Mouse (Mus musculus) CH12.LX (cell line): Measurements from ENCODE around the gene Cacna2d1. TPM values are rescaled to one million over a fixed set of nuclear protein-coding genes. Genes with fewer than 3 reads are reported as not detected.

Experiments used
- DNase-seq: peaks from one replicate; pipeline ENCODE4 v3.0.0-alpha.2; 2013; ENCODE audit errors: extremely low read depth
- H3K27ac ChIP-seq: 2 replicates; pipeline ENCODE4 v1.5.1; 2012; ENCODE audit warnings: low read depth, mild to moderate bottlenecking, control low read depth, moderate library complexity; ENCODE audit not compliant: insufficient read depth
- H3K27me3 ChIP-seq: replicated peaks from 2 replicates; pipeline ENCODE3; 2012; ENCODE audit warnings: inconsistent platforms
- H3K36me3 ChIP-seq, 2 experiments: replicated peaks in 1 of 2; 2 replicates each; pipeline versions ENCODE3 to v1.6.1; 2012; ENCODE audit warnings: inconsistent platforms in 1 of 2, low read length in 1 of 2, mild to moderate bottlenecking in 1 of 2, mixed read lengths in 1 of 2, moderate library complexity in 1 of 2; ENCODE audit not compliant: control insufficient read depth in 1 of 2, insufficient read depth in 1 of 2
- H3K4me1 ChIP-seq, 2 experiments: 2 replicates each; pipeline ENCODE4 v1.6.1; 2012; ENCODE audit warnings: inconsistent platforms in 1 of 2, moderate library complexity in 1 of 2; ENCODE audit not compliant: insufficient read depth in 2 of 2, control insufficient read depth in 1 of 2
- H3K4me2 ChIP-seq: 2 replicates; pipeline ENCODE4 v1.6.1; 2012; ENCODE audit warnings: low read depth, mild to moderate bottlenecking, control low read depth; ENCODE audit not compliant: poor library complexity, insufficient read depth, severe bottlenecking
- H3K4me3 ChIP-seq, 3 experiments: fragments of 150-350 bp in 1 of 3; sonication (generic) in 1 of 3; replicated peaks in 1 of 3; 2 replicates each; pipeline versions ENCODE3 to v1.5.1; 2011 to 2012; ENCODE audit warnings: low read depth in 2 of 3, low read length in 2 of 3, mild to moderate bottlenecking in 2 of 3, moderate library complexity in 2 of 3, control low read depth in 1 of 3, improper control_type of control experiment in 1 of 3, inconsistent platforms in 1 of 3, mixed read lengths in 1 of 3; ENCODE audit not compliant: poor library complexity in 1 of 3
- H3K79me2 ChIP-seq: replicated peaks from 2 replicates; pipeline ENCODE4 v1.6.1; 2012; ENCODE audit warnings: mild to moderate bottlenecking, moderate library complexity; ENCODE audit not compliant: control insufficient read depth, poor library complexity, insufficient read depth, severe bottlenecking; ENCODE audit errors: extremely low read depth
- H3K9ac ChIP-seq: 2 replicates; pipeline ENCODE4 v1.6.1; 2012; ENCODE audit warnings: low read depth, mild to moderate bottlenecking, control low read depth, moderate library complexity; ENCODE audit not compliant: insufficient read depth
- H3K9me3 ChIP-seq: replicated peaks from 2 replicates; pipeline ENCODE3; 2012; ENCODE audit warnings: low read length, inconsistent platforms, mixed read lengths
- BHLHE40 ChIP-seq: IDR thresholded peaks from 2 replicates; pipeline ENCODE4 v1.6.1; 2011; ENCODE audit warnings: mild to moderate bottlenecking, low read depth, low read length, improper control_type of control experiment
- CHD1 ChIP-seq: IDR thresholded peaks from 2 replicates; pipeline ENCODE4 v1.6.1; 2012; ENCODE audit warnings: low read depth, low read length, improper control_type of control experiment, inconsistent platforms
- CTCF ChIP-seq, 2 experiments: IDR thresholded peaks in 1 of 2; conservative IDR thresholded peaks in 1 of 2; 2 replicates each; pipeline ENCODE4 v1.5.1; 2011 to 2012; ENCODE audit warnings: low read depth in 2 of 2, low read length in 2 of 2, improper control_type of control experiment in 1 of 2, inconsistent platforms in 1 of 2, mild to moderate bottlenecking in 1 of 2, moderate library complexity in 1 of 2
- ETS1 ChIP-seq: conservative IDR thresholded peaks from 2 replicates; pipeline ENCODE4 v1.6.1; 2012; ENCODE audit warnings: low read depth, mild to moderate bottlenecking, inconsistent platforms, low read length, improper control_type of control experiment, moderate library complexity
- GABPA ChIP-seq: IDR thresholded peaks from 2 replicates; pipeline ENCODE4 v1.6.1; 2012; ENCODE audit warnings: low read depth, low read length, improper control_type of control experiment, inconsistent platforms; ENCODE audit not compliant: insufficient replicate concordance
- JUN ChIP-seq: IDR thresholded peaks from 2 replicates; pipeline ENCODE4 v1.6.1; 2011; ENCODE audit warnings: low read depth, mild to moderate bottlenecking, low read length, improper control_type of control experiment, moderate library complexity; ENCODE audit not compliant: insufficient read depth
- JUND ChIP-seq: conservative IDR thresholded peaks from 2 replicates; pipeline ENCODE4 v1.6.1; 2011; ENCODE audit warnings: low read depth, low read length, improper control_type of control experiment
- KAT2A ChIP-seq: IDR thresholded peaks from 2 replicates; pipeline ENCODE4 v1.6.1; 2012; ENCODE audit warnings: low read length, improper control_type of control experiment, inconsistent platforms; ENCODE audit not compliant: insufficient replicate concordance
- MAFK ChIP-seq: IDR thresholded peaks from 2 replicates; pipeline ENCODE4 v1.6.1; 2011; ENCODE audit warnings: low read length, improper control_type of control experiment; ENCODE audit not compliant: insufficient replicate concordance
- MAX ChIP-seq: IDR thresholded peaks from 2 replicates; pipeline ENCODE4 v1.6.1; 2011; ENCODE audit warnings: low read length, improper control_type of control experiment
- MEF2A ChIP-seq: IDR thresholded peaks from 2 replicates; pipeline ENCODE4 v1.6.1; 2014; ENCODE audit warnings: low read depth, mild to moderate bottlenecking, inconsistent platforms, low read length, improper control_type of control experiment, borderline replicate concordance
- MYC ChIP-seq: IDR thresholded peaks from 2 replicates; pipeline ENCODE4 v1.6.1; 2011; ENCODE audit warnings: low read depth, mild to moderate bottlenecking, improper control_type of control experiment, low read length
- NRF1 ChIP-seq: IDR thresholded peaks from 2 replicates; pipeline ENCODE4 v1.6.1; 2014; ENCODE audit warnings: low read depth, mild to moderate bottlenecking, inconsistent platforms, low read length, improper control_type of control experiment, moderate library complexity
- POLR2A ChIP-seq: IDR thresholded peaks from 2 replicates; pipeline ENCODE4 v1.6.1; 2011; ENCODE audit warnings: low read depth, mild to moderate bottlenecking, improper control_type of control experiment, low read length
- RAD21 ChIP-seq: IDR thresholded peaks from 2 replicates; pipeline ENCODE4 v1.6.1; 2011; ENCODE audit warnings: low read depth, mild to moderate bottlenecking, low read length, improper control_type of control experiment, moderate library complexity
- RCOR1 ChIP-seq: conservative IDR thresholded peaks from 2 replicates; pipeline ENCODE4 v1.6.1; 2012; ENCODE audit warnings: low read depth, mild to moderate bottlenecking, inconsistent platforms, low read length, improper control_type of control experiment
- SIN3A ChIP-seq: IDR thresholded peaks from 2 replicates; pipeline ENCODE4 v1.6.1; 2012; ENCODE audit warnings: low read length, improper control_type of control experiment, inconsistent platforms
- TBP ChIP-seq: conservative IDR thresholded peaks from 2 replicates; pipeline ENCODE4 v1.6.1; 2011; ENCODE audit warnings: low read depth, low read length, improper control_type of control experiment
- USF1 ChIP-seq: IDR thresholded peaks from 2 replicates; pipeline ENCODE4 v1.6.1; 2014; ENCODE audit warnings: low read depth, mild to moderate bottlenecking, inconsistent platforms, low read length, improper control_type of control experiment
- USF2 ChIP-seq: conservative IDR thresholded peaks from 2 replicates; pipeline ENCODE4 v1.6.1; 2011; ENCODE audit warnings: low read depth, low read length, improper control_type of control experiment
- ZKSCAN1 ChIP-seq: IDR thresholded peaks from 2 replicates; pipeline ENCODE4 v1.6.1; 2012; ENCODE audit warnings: low read depth, inconsistent platforms, low read length, improper control_type of control experiment, borderline replicate concordance
- ZNF384 ChIP-seq: IDR thresholded peaks from 2 replicates; pipeline ENCODE4 v1.6.1; 2012; ENCODE audit warnings: low read depth, low read length, improper control_type of control experiment, inconsistent platforms
- dilution Hi-C: fragments of 300-500 bp; cut with MboI; formaldehyde crosslinking; loops from 2 replicates; pipeline ENCODE4 v1.14.3; 2020; ENCODE audit warnings: low sequenced_read_pairs; ENCODE audit not compliant: extremely low pct_unique_long_range_greater_than_20kb, extremely low pct_ligation_motif_present
- in situ Hi-C: fragments of 300-500 bp; cut with MboI; formaldehyde crosslinking; loops from 3 replicates; pipeline ENCODE4 v1.14.3; 2019; ENCODE audit warnings: low sequenced_read_pairs, low pct_ligation_motif_present, low pct_unique_long_range_greater_than_20kb, mixed read lengths
- polyA plus RNA-seq: library from polyadenylated mRNA; unstranded; fragments of >175 nt; gene quantifications from 2 replicates; pipeline ENCODE4 v1.2.1, GENCODE M21; 2012; ENCODE audit warnings: low read depth; ENCODE audit not compliant: insufficient read length
- total RNA-seq, 2 experiments: library from RNA; depleted of rRNA; stranded (reverse); fragments of 300-350 nt in 1 of 2; fragments of >200 nt in 1 of 2; gene quantifications; 2 replicates each; pipeline ENCODE4 v1.2.3; 2012 to 2014

Gene Cacna2d1
- total and polyA plus RNA-seq, 3 experiments, result 0.13 to 1.3 (median 0.28) TPM

DNA sequence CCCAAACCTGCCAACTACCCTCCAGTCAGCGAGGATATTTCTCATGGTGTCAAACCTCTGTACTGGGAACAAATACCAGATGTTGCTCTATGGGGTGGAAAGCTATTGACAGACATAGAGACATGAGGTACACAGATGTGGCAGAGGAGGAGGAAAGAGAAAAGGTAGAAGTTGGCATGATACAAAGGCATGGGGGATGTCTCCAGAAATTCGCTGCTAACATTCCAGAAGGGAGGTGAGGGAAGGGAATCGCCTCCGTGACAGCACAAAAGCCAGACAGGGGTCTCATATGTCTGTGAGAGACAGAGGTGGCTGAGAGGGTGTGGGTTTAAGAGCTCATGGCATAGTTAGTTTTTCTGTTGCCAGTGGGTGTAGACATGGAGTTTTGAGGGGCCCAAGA lies 131.3 kb downstream of the Cacna2d1 start:
- Histone ChIP-seq H3K27me3 (no peaks in the 10 kb centered on the region), H3K4me1 (no peaks in the 10 kb centered on the region), H3K27ac (no peak overlapping the region), H3K79me2 (no peaks in the 10 kb centered on the region), H3K9ac (no peak overlapping the region), H3K9me3 (no peaks in the 10 kb centered on the region), H3K4me3 (no peak overlapping the region), H3K4me2 (no peak overlapping the region), H3K36me3 (no peaks in the 10 kb centered on the region)
- in situ Hi-C loops (no loop called here), dilution Hi-C loops (no loop called here)
- DNase-seq, result no peak
- TF ChIP-seq NRF1 (no peak), USF2 (no peak), MAX (no peak), USF1 (no peak), RCOR1 (no peak), TBP (no peak), MAFK (no peak), RAD21 (no peak), ZKSCAN1 (no peak), ETS1 (no peak), CHD1 (no peak), CTCF (conservative IDR thresholded peaks at IDR 0.05 in 1 of 2, IDR thresholded peaks at IDR 0.05 in 1 of 2; ENCODE audit: low read depth in 2 of 2, low read length in 2 of 2) (no peak), MEF2A (no peak), BHLHE40 (no peak), JUND (no peak), ZNF384 (no peak), JUN (no peak), SIN3A (no peak), GABPA (no peak)

GRCm38 (mm10) chr5:16082253-16082652 lies 147.8 kb downstream of the Cacna2d1 start:
- Histone ChIP-seq H3K4me1 (no peaks in the 10 kb centered on the region), H3K9me3 (peaks cover 2% of the 10 kb centered on the region), H3K4me2 (no peak overlapping the region), H3K79me2 (no peaks in the 10 kb centered on the region), H3K36me3 (no peaks in the 10 kb centered on the region), H3K4me3 (no peak overlapping the region), H3K9ac (no peak overlapping the region), H3K27ac (no peak overlapping the region), H3K27me3 (no peaks in the 10 kb centered on the region)
- no peak for DNase-seq
- no peak for TF ChIP-seq KAT2A
- no peak for TF ChIP-seq ETS1
- no peak for TF ChIP-seq POLR2A
- TF ChIP-seq USF1, result no peak
- TF ChIP-seq RCOR1, result no peak
- TF ChIP-seq MYC, result no peak
- no peak for TF ChIP-seq USF2
- in situ Hi-C loops, result no loop called here
- dilution Hi-C loops, result no loop called here
